Mouse (Mus musculus) NIH3T3 (cell line): ENCODE data around the gene Gfra1.

Experiments used
- DNase-seq: peaks from one replicate; pipeline ENCODE4 v3.0.0-alpha.2; 2012; ENCODE audit warnings: low read depth

Gene Gfra1

GRCm38 (mm10) chr19:58328014-58328413 is 127.7 kb downstream of the Gfra1 start:
- DNase-seq, result no peak

GRCm38 (mm10) chr19:58316474-58316873 is 139.2 kb downstream of the Gfra1 start:
- no peak for DNase-seq

- no peak for DNase-seq
Measured at GRCm38 (mm10) chr19:58315681-58316080, 140.0 kb downstream of the Gfra1 start.

GRCm38 (mm10) chr19:58314631-58315030 is 141.1 kb downstream of the Gfra1 start:
- DNase-seq, result peak; percentile 22

- DNase-seq, result peak; percentile 23
Measured at GRCm38 (mm10) chr19:58313785-58314184, 141.9 kb downstream of the Gfra1 start.

GRCm38 (mm10) chr19:58312492-58312891 is 143.2 kb downstream of the Gfra1 start:
- no peak for DNase-seq

- no peak for DNase-seq
Measured at GRCm38 (mm10) chr19:58310334-58311315, 145.1 kb downstream of the Gfra1 start.

- DNase-seq, result no peak
Measured at GRCm38 (mm10) chr19:58309620-58310275, 146.0 kb downstream of the Gfra1 start.

- DNase-seq, result no peak
Measured at GRCm38 (mm10) chr19:58301105-58301504, 154.6 kb downstream of the Gfra1 start.

GRCm38 (mm10) chr19:58297926-58298325 is 157.8 kb downstream of the Gfra1 start:
- DNase-seq, result no peak

- no peak for DNase-seq
Measured at GRCm38 (mm10) chr19:58296842-58297190, 158.9 kb downstream of the Gfra1 start.

- no peak for DNase-seq
Measured at GRCm38 (mm10) chr19:58295986-58296841, 159.5 kb downstream of the Gfra1 start.

- DNase-seq, result no peak
Measured at GRCm38 (mm10) chr19:58288145-58288544, 167.6 kb downstream of the Gfra1 start.

- DNase-seq, result peak; percentile 14
Measured at GRCm38 (mm10) chr19:58275281-58275680, 180.4 kb downstream of the Gfra1 start.

- DNase-seq, result no peak
Measured at GRCm38 (mm10) chr19:58271815-58272214, 183.9 kb downstream of the Gfra1 start.

- DNase-seq, result no peak
Measured at GRCm38 (mm10) chr19:58270778-58271177, 184.9 kb downstream of the Gfra1 start.

- DNase-seq, result peak; percentile 29
Measured at GRCm38 (mm10) chr19:58268476-58268875, 187.2 kb downstream of the Gfra1 start.

GRCm38 (mm10) chr19:58266600-58266999 is 189.1 kb downstream of the Gfra1 start:
- no peak for DNase-seq

- DNase-seq, result no peak
Measured at GRCm38 (mm10) chr19:58260934-58261333, 194.8 kb downstream of the Gfra1 start.

GRCm38 (mm10) chr19:58259250-58259649 is 196.5 kb downstream of the Gfra1 start:
- peak; percentile 75 for DNase-seq

GRCm38 (mm10) chr19:58256485-58256884 is 199.2 kb downstream of the Gfra1 start:
- DNase-seq, result no peak

GRCm38 (mm10) chr19:58255394-58255793 is 200.3 kb downstream of the Gfra1 start:
- DNase-seq, result peak; percentile 60
